ENCODE assay signal across 8 mouse cellular contexts in the genomic region with DNA sequence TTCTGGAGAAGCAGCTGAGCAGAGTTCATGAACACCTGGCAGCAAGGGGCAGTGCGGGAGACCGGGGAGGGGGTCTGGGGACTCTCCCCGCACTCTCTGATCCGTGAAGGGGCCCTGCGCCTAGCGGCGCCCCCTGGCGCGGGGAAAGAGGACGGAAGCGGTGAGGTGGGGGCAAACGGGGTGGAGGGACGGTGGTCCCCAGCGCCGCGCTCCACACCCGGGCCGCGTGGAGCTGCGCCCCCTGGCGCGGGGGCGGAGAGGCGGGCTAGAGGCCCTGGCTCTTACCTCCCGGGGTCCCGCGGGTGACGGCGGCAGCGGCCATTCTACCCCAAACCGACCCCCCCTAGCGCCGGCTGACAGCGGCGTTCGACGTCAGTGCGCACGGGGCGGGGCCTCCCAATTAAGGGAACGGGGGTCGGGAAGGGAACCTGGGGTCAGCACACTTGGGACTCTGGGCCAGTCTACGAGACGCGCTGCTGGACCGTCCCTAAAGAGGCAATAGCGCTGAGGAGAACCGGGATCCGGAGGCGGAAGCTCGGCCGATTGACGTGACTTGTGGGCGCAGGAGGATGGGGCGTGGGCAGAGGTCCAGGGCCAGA. TPM values are rescaled to one million over a fixed set of nuclear protein-coding genes. Genes with fewer than 3 reads are reported as not detected.
DNase-seq lines count a peak whose midpoint lies in the region; ATAC-seq and TF ChIP-seq lines count a peak whose summit lies in the region.

A gene (minus strand): TSS at position 505 of the 599 bp plus-strand sequence.

- peak; percentile 84 to 85 for DNase-seq in B cell, adult 2 months
- peak; percentile 92 for DNase-seq in kidney, postnatal 0 days (ENCODE audit: low spot score)
- no peak for DNase-seq in liver, embryonic 14.5 days (ENCODE audit: low read depth in 3 of 3, low spot score in 3 of 3)
- peak; percentile 88 for DNase-seq in neural tube, embryonic 11.5 days (ENCODE audit: low spot score)
- DNase-seq in stomach, postnatal 0 days (ENCODE audit: low spot score), result peak; percentile 80

- H3K9ac ChIP-seq in heart, embryonic 12.5 days, result peak within 1 kb of the TSS; percentile 90
- peak within 1 kb of the TSS; percentile 71 for H3K9ac ChIP-seq in kidney, postnatal 0 days (ENCODE audit: low read depth, low read length)
- H3K9ac ChIP-seq in liver, embryonic 14.5 days (replicated peaks), result peak within 1 kb of the TSS; percentile 69
- H3K9ac ChIP-seq in neural tube, embryonic 11.5 days (ENCODE audit: low read length), result peak within 1 kb of the TSS; percentile 70
- peak within 1 kb of the TSS; percentile 87 for H3K9ac ChIP-seq in stomach, postnatal 0 days (ENCODE audit: low read length)

- H3K27ac ChIP-seq in bone marrow, adult 2 months (ENCODE audit: control insufficient read depth, insufficient read depth, low read depth, low read length, poor library complexity), result peak within 1 kb of the TSS; percentile 92
- peak within 1 kb of the TSS; percentile 79 for H3K27ac ChIP-seq in heart, embryonic 12.5 days (ENCODE audit: poor library complexity, severe bottlenecking)
- H3K27ac ChIP-seq in kidney, postnatal 0 days, result peak within 1 kb of the TSS; percentile 85
- no peak within 1 kb of the TSS for H3K27ac ChIP-seq in liver, embryonic 14.5 days
- peak within 1 kb of the TSS; percentile 46 for H3K27ac ChIP-seq in neural tube, embryonic 11.5 days (ENCODE audit: low read depth, low read length)
- H3K27ac ChIP-seq in stomach, postnatal 0 days (replicated peaks), result peak within 1 kb of the TSS; percentile 95

- peak; percentile 84 for ATAC-seq in heart, embryonic 12.5 days (ENCODE audit: insufficient number of reproducible peaks, low FRiP score)
- peak; percentile 81 for ATAC-seq in kidney, postnatal 0 days (replicated peaks; ENCODE audit: low FRiP score, low read depth)
- ATAC-seq in liver, embryonic 14.5 days (ENCODE audit: insufficient read depth), result peak; percentile 73
- ATAC-seq in neural tube, embryonic 11.5 days (ENCODE audit: insufficient read depth, low FRiP score, low TSS enrichment), result peak; percentile 77
- peak; percentile 83 for ATAC-seq in stomach, postnatal 0 days (ENCODE audit: low FRiP score, low TSS enrichment)

- under 1% methylated on average over 55 of the region's 55 CpGs for WGBS in bone marrow, adult 2 months
- WGBS in heart, embryonic 12.5 days, result under 1% methylated on average over 55 of the region's 55 CpGs
- WGBS in kidney, postnatal 0 days, result under 1% methylated on average over 46 of the region's 55 CpGs
- WGBS in liver, embryonic 14.5 days (ENCODE audit: insufficient replicate concordance), result under 1% methylated on average over 48 of the region's 55 CpGs
- 0% methylated on average over 55 of the region's 55 CpGs for WGBS in neural tube, embryonic 11.5 days
- under 1% methylated on average over 48 of the region's 55 CpGs for WGBS in stomach, postnatal 0 days

- H3K9me3 ChIP-seq in erythroblast, embryonic 14.5 days (ENCODE audit: control insufficient read depth, low read length), result no peaks in the 10 kb centered on the region
- H3K9me3 ChIP-seq in heart, embryonic 12.5 days (replicated peaks), result no peaks in the 10 kb centered on the region
- H3K9me3 ChIP-seq in kidney, postnatal 0 days (replicated peaks; ENCODE audit: low read length), result no peaks in the 10 kb centered on the region
- H3K9me3 ChIP-seq in liver, embryonic 14.5 days (ENCODE audit: control insufficient read depth, low read length), result no peaks in the 10 kb centered on the region
- H3K9me3 ChIP-seq in neural tube, embryonic 11.5 days (ENCODE audit: control insufficient read depth, low read length), result no peaks in the 10 kb centered on the region
- no peaks in the 10 kb centered on the region for H3K9me3 ChIP-seq in stomach, postnatal 0 days (ENCODE audit: control insufficient read depth, low read length)

- peaks cover 24% of the 10 kb centered on the region for H3K27me3 ChIP-seq in erythroblast, embryonic 14.5 days (ENCODE audit: control insufficient read depth)
- no peaks in the 10 kb centered on the region for H3K27me3 ChIP-seq in heart, embryonic 12.5 days (replicated peaks)
- H3K27me3 ChIP-seq in kidney, postnatal 0 days (ENCODE audit: insufficient read depth, low read length), result no peaks in the 10 kb centered on the region
- no peaks in the 10 kb centered on the region; the same call in 1 of the 2 replicates for H3K27me3 ChIP-seq in liver, embryonic 14.5 days (ENCODE audit: control insufficient read depth, insufficient read depth, low read length)
- H3K27me3 ChIP-seq in neural tube, embryonic 11.5 days (ENCODE audit: control insufficient read depth, insufficient read depth, low read length), result no peaks in the 10 kb centered on the region
- no peaks in the 10 kb centered on the region for H3K27me3 ChIP-seq in stomach, postnatal 0 days (ENCODE audit: control insufficient read depth, insufficient read depth, low read length)

- H3K36me3 ChIP-seq in erythroblast, embryonic 14.5 days (ENCODE audit: control insufficient read depth), result peaks cover 15% of the 10 kb centered on the region
- H3K36me3 ChIP-seq in heart, embryonic 12.5 days, result peaks cover 29% of the 10 kb centered on the region
- peaks cover 17% of the 10 kb centered on the region for H3K36me3 ChIP-seq in kidney, postnatal 0 days (ENCODE audit: insufficient read depth, low read length)
- no peaks in the 10 kb centered on the region for H3K36me3 ChIP-seq in liver, embryonic 14.5 days (replicated peaks; ENCODE audit: control insufficient read depth, insufficient read depth, low read depth)
- H3K36me3 ChIP-seq in neural tube, embryonic 11.5 days (ENCODE audit: control insufficient read depth, insufficient read depth, low read length), result no peaks in the 10 kb centered on the region
- H3K36me3 ChIP-seq in stomach, postnatal 0 days (ENCODE audit: control insufficient read depth, insufficient read depth, low read length), result peaks cover 8% of the 10 kb centered on the region; the same call in 1 of the 2 replicates

- TF ChIP-seq CTCF in bone marrow, adult 2 months (IDR thresholded peaks at IDR 0.05; ENCODE audit: control insufficient read depth, insufficient read depth, low read length), result peak; percentile 24
- peak; percentile 63 for TF ChIP-seq CTCF in kidney, postnatal 0 days (IDR thresholded peaks at IDR 0.05; ENCODE audit: low read depth)
- TF ChIP-seq CTCF in liver, embryonic 14.5 days (IDR thresholded peaks at IDR 0.05; ENCODE audit: low read depth), result peak; percentile 59
- TF ChIP-seq CTCF in stomach, postnatal 0 days (IDR thresholded peaks at IDR 0.05; ENCODE audit: low read depth), result peak; percentile 65

- peak; percentile 59; the same call in 1 of the 2 replicates for TF ChIP-seq POLR2A in bone marrow, adult 2 months (IDR thresholded peaks at IDR 0.05; ENCODE audit: borderline replicate concordance, control insufficient read depth, low read depth, low read length)

- TF ChIP-seq EP300 in liver, embryonic 14.5 days (IDR thresholded peaks at IDR 0.05; ENCODE audit: low read depth), result no peak
- TF ChIP-seq EP300 in stomach, postnatal 0 days (optimal IDR thresholded peaks at IDR 0.05), result no peak

- H3K4me3 ChIP-seq in bone marrow, adult 2 months (replicated peaks; ENCODE audit: control insufficient read depth, low read depth, low read length), result peak within 1 kb of the TSS; percentile 73
- H3K4me3 ChIP-seq in erythroblast, embryonic 14.5 days (replicated peaks), result peak within 1 kb of the TSS; percentile 76
- H3K4me3 ChIP-seq in heart, embryonic 12.5 days, result peak within 1 kb of the TSS; percentile 78
- peak within 1 kb of the TSS; percentile 70 for H3K4me3 ChIP-seq in kidney, postnatal 0 days (replicated peaks; ENCODE audit: low read depth, low read length)
- peak within 1 kb of the TSS; percentile 75 to 84 for H3K4me3 ChIP-seq in liver, embryonic 14.5 days (ENCODE audit: insufficient read depth in 1 of 2, low read depth in 2 of 2, low read length in 2 of 2)
- peak within 1 kb of the TSS; percentile 85 for H3K4me3 ChIP-seq in neural tube, embryonic 11.5 days (ENCODE audit: low read depth, low read length)
- H3K4me3 ChIP-seq in stomach, postnatal 0 days (ENCODE audit: low read depth, low read length), result peak within 1 kb of the TSS; percentile 85

- H3K4me1 ChIP-seq in bone marrow, adult 2 months (ENCODE audit: control insufficient read depth, insufficient read depth, low read length), result no peaks in the 10 kb centered on the region
- peaks cover 20% of the 10 kb centered on the region for H3K4me1 ChIP-seq in erythroblast, embryonic 14.5 days (ENCODE audit: control insufficient read depth)
- peaks cover 25% of the 10 kb centered on the region for H3K4me1 ChIP-seq in heart, embryonic 12.5 days (replicated peaks)
- H3K4me1 ChIP-seq in kidney, postnatal 0 days (replicated peaks; ENCODE audit: insufficient read depth, low read length), result peaks cover 14% of the 10 kb centered on the region; the same call in 1 of the 2 replicates
- peaks cover 0 to 9% of the 10 kb centered on the region in 2 experiments; a peak in 3 of 4 replicates for H3K4me1 ChIP-seq in liver, embryonic 14.5 days (replicated peaks; ENCODE audit: control insufficient read depth in 2 of 2, insufficient read depth in 2 of 2, low read length in 1 of 2)
- H3K4me1 ChIP-seq in neural tube, embryonic 11.5 days (ENCODE audit: control insufficient read depth, insufficient read depth, low read length), result peaks cover 12% of the 10 kb centered on the region
- H3K4me1 ChIP-seq in stomach, postnatal 0 days (replicated peaks; ENCODE audit: control insufficient read depth, insufficient read depth), result 0 out of 2 replicates have a peak, but pooled peaks cover 4% of the 10 kb centered on the region

- H3K4me2 ChIP-seq in heart, embryonic 12.5 days, result peak within 1 kb of the TSS; percentile 87
- peak within 1 kb of the TSS; percentile 75 for H3K4me2 ChIP-seq in kidney, postnatal 0 days (ENCODE audit: low read length)
- peak within 1 kb of the TSS; percentile 83 for H3K4me2 ChIP-seq in liver, embryonic 14.5 days (ENCODE audit: low read depth)
- peak within 1 kb of the TSS; percentile 87 for H3K4me2 ChIP-seq in neural tube, embryonic 11.5 days (ENCODE audit: low read depth)
- H3K4me2 ChIP-seq in stomach, postnatal 0 days (replicated peaks; ENCODE audit: low read depth), result peak within 1 kb of the TSS; percentile 94

RNA-seq across cellular contexts. Expression of the gene that starts here (rescaled TPM):
- polyA plus RNA-seq in bone marrow, adult 2 months (2011; ENCODE audit: insufficient read depth, insufficient read length, low replicate concordance, missing spikeins), result 11.2 and 24.0 TPM in 2 replicates
- 0.30 and 0.36 TPM in 2 replicates for polyA plus RNA-seq in erythroblast, embryonic 14.5 days (2012)
- 10.9 and 16.5 TPM in 2 replicates for polyA plus RNA-seq in heart, embryonic 12.5 days (2016; fragmentation: Nextera tagmentation; extraction: Ambion mirVana)
- polyA plus RNA-seq in kidney, postnatal 0 days (2015; fragmentation: Nextera tagmentation; extraction: Ambion mirVana), result 9.2 and 9.4 TPM in 2 replicates
- polyA plus RNA-seq in liver, embryonic 14.5 days (2012; rRNA removed), result 2.7 and 3.1 TPM in 2 replicates
- polyA plus RNA-seq in liver, embryonic 14.5 days (2014; fragmentation: Nextera tagmentation; extraction: Ambion mirVana), result 2.1 and 2.5 TPM in 2 replicates
- 10.7 and 10.8 TPM in 2 replicates for polyA plus RNA-seq in neural tube, embryonic 11.5 days (2014; fragmentation: Nextera tagmentation; extraction: Ambion mirVana)
- polyA plus RNA-seq in stomach, postnatal 0 days (2015; fragmentation: Nextera tagmentation; extraction: Ambion mirVana), result 6.5 and 7.9 TPM in 2 replicates

Comparison
In these comparisons a context has a peak if more than half of its experiments do, and no peak if none do; other contexts are left out.
1. DNase-seq: peak in B cell, adult 2 months (2 of 2), kidney, postnatal 0 days (single experiment), neural tube, embryonic 11.5 days (single experiment) and stomach, postnatal 0 days (single experiment); none in liver, embryonic 14.5 days (0 of 3).
2. Peak in every context shown above with its lines, with median percentiles within 50 percentile points of each other: H3K4me3 ChIP-seq, CTCF ChIP-seq, ATAC-seq, H3K4me2 ChIP-seq and H3K9ac ChIP-seq.